Mouse (Mus musculus) gastrocnemius, adult 18-20 months (tissue): ENCODE data around the gene Gprc5a. TPM values are rescaled to one million over a fixed set of nuclear protein-coding genes. Genes with fewer than 3 reads are reported as not detected.

Experiments used
- DNase-seq: peaks from one replicate; pipeline ENCODE4 v3.0.0; 2021; ENCODE audit warnings: low spot score
- long read RNA-seq, 2 experiments: library from polyadenylated mRNA; stranded (forward); transcript quantifications; one replicate each; pipeline ENCODE4 v2.0.0; 2021
- total RNA-seq, 2 experiments: library from RNA; stranded (reverse); gene quantifications; 2 replicates each; pipeline ENCODE4 v1.2.3; 2021

Gprc5a gene
- 1 to 10 TPM in 1 of 2 experiments, under 1 TPM in 1; 0.96 to 1.6 TPM for total RNA-seq
- long read RNA-seq, experiment 1, result 0 reads
- long read RNA-seq, experiment 2, result 0 reads

DNA sequence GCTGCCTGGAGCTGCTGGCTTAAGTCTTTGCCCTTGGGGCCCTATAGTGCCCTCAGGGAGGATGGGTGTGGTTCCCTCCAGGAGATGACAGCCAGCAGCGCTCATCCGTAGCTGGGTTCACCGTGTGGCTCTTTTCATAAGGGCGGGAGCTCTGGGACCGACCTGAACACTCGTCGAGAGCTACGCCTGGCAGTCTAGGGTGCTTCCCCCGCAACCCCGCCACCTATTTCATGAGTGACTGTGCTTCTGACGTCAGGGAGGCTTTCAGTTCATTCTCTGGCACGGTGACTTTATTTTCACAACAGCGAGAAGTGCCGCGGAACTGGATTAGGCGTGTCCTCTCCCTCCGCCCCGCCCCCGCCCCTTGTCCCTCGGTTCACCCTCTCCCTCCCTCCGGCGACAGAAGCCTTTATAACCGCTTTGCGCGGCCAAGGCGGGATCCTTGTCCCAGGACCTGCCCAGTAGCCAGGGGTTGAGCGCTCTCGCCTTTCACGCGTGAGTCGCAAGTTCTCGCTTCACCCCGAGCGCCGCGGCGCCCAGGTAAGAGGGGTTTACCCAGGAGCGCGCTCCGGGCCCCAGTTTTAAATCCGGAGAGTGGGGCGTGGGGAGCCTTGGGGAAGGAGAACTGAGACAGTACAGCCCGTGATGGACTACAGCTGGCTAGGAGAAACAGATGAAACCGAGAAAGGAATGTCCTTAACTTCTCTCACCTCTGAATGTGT lies at the start of gene Gprc5a:
TSS of gene Gprc5a (plus strand) at position 416 of the 722 bp plus-strand sequence.
- DNase-seq, result peak; percentile 42

DNA sequence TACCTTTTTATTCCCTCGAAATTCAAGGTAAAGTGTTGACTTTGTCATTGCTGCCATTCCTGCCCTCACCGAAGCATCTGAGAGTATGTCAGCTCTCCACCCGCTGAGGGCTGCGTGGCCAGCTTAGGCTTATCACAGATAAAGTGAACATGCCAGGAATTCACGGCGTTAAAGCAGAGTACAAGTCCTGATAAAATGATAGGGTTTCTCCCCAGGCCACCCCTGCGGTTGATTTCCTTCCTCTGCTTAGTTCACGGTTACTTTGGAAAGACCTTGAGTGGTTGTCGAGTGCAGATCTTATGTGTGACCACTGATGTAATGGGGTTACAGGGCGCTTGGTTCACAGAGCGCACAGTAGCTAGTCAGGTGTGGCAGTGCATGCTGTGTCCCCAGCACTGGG lies 48.2 kb upstream of the Gprc5a start:
- no peak for DNase-seq

DNA sequence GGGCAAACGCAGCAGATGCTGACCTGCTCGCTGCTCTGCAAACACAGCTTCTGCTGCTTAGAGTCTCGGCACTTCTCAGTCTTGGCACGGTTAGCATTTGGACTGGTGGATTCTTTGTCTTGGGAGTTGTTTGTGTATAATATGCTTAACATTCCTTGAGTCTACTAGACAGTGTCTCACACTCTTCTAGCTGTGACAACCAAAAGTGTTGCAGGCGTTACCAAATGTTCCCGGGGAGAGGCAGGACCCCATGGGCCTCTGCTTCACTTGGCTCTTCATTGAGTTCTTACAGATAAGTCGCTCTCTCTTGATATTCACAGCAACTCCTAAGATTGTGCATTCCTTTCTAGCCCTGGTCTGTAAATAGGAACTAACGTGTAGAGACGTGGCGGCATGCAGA lies 45.9 kb upstream of the Gprc5a start:
- DNase-seq, result no peak

DNA sequence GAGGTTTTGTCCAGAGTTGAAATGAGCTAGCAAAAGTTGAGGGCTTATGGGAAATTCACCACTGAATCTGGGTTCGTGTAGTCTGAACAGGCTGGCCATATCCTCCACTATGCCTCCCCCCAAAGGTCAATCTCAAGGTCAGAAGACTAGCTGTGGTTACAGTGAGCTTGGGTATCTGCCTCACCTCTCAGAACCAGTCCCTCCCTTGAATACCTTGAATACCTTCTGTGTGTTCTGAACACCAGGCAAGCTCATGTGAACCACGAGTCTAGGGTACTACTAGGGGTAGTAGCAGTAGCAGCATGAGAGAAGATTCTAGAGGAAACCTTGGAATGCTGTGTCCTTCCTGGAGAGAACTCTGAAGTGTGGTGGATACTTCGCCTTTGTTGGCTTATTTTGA lies 43.8 kb upstream of the Gprc5a start:
- no peak for DNase-seq

DNA sequence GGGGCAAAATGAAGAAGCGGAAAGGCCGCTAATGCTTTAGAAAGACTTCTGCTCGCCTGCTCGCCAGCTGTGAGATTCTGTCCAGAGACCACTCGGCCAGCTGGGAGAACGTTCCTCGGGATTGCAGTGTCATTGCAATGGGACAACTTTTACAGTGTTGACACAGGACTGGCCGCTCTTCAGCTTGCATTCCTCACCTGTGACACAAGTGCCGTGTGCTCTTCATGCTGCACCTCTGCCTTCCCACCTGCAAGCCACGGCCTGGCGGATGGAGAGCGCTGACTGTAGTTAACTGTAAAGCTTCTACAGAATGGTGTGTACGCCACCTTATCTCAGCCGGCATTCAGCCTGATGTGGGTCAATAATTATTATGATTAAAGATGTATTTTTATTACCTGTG lies 42.1 kb upstream of the Gprc5a start:
- no peak for DNase-seq

DNA sequence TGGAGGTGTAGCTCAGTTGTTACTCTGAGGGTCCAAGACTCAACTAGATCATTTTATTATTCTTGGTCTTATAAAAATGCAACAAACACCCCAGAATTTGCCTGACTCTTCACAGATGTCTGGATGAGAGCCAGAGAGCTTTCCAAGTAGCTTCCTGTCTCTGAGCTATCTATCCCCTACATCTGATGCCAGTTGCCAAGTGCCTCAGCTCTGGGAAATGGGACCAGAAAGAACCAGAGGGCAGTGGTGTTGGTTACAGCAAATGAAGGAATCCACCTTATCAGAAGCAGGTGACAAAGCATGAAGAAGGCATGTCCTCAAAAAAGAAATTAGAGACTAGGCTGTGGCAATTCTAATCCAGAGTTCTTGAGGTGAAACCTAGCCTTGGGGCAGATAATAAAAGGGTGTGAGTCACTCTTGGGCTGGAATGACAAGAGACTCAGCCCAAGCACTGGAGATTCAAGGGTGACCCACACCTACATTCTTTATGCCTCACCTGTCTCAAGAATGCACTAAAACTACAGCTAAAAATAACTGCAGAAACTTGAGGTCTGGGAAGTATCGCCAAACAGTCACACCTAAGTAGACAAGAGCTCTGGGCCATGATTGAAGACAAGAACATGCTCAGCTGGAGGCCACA lies 40.5 kb upstream of the Gprc5a start:
- no peak for DNase-seq

DNA sequence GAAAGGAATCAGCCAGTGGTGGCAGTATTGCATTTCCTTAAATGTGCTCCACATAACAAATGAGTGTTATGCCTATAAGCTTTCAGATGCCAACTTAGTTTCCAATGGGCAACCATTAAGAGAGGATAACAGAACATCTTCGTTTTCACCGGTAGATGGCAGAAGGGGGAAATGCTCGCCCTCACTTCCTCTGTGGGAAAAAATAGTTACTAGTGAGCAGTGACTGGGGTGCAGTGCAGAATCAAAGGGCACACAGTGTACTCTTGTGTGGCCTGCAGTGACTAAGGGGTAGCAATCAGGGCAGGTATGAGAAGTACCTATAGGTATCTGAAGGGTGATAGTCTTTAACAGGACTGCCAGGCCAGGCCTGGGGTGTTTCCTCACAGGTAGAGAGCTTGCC lies 39.2 kb upstream of the Gprc5a start:
- DNase-seq, result peak; percentile 10

DNA sequence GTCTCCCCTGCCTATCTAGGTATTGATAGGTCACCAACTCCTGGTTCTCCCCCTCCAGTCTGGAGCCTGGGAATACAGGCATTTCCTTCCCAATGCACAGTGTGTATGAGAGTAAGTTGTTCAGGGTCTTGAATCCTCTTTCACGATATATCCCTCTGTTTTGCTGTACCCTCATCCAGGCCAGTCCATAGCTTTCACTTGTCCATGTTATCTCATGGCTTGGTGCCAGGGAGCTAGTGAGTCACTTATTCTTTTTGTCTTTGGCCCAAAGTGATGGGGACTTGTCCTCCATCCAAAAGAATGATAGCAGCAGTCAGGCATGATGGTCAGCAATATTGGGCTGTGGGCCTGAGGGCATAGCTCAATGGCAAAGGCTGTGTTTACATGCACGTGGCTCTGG lies 38.7 kb upstream of the Gprc5a start:
- DNase-seq, result no peak

DNA sequence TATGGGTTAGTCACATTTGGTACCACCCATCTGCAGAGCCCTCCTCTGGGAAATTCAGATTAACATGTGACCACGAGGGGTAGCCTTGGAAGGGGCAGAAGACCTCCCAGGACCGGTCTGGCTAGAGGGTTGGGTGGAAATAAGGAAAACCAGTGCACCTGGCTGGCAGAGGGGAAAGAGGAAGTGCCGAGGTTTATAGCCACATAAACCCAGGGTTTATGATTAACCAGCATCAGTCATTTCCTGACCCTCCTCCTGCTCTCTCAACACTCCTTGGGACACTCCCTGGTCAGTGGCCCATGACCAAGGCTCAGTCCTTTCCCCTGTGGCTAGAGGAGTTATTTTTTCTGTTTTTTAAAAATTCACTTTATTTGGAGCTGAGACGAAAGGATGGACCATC lies 36.2 kb upstream of the Gprc5a start:
- DNase-seq, result no peak

DNA sequence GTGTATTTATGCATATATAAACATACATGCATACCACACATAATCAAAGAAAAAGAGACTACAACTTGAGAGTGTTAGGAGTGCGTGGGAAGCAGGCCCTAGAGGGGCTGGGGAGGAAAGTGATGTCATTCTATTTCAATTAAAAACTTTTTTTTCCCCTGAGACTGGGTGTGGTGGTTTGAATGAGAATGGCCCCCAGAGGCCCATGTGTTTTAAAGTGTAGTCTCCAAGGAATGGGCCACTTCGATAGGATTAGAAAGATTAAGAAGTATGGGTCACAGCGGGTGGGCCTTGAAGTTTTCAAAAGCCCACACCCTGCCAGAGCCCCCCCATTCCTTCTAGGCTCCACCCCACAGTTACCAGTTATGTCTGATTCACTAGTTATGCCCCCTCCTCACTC lies 26.8 kb upstream of the Gprc5a start:
- DNase-seq, result no peak

DNA sequence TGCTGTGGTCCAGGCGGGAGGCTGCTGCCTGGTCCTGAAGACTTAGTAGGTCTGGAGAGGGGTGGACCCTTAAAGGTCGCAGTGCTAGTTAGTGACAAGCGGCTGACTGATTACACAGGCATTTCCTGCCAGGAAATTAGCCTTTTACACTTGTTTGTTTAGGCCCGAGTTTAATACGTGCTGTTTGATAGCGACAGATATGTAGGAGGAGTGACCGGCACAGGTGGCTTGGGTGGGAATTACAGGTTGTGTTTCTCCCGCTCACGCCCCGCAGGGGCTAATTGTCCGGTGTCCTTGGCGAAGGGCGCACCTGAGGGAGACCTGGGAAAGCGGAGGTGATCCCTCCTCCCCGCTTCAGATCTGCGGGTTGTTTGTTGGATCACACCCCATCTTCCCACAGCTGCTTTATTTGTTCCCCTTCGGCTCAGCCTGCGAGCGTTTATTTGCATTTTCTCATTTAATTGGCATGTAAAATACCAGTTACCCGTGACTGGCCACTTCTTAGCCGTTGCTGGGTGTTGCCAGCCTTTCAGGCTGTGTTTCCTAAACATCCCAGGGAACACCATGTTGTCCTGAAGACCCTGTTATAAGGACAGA lies 25.1 kb upstream of the Gprc5a start:
- no peak for DNase-seq

DNA sequence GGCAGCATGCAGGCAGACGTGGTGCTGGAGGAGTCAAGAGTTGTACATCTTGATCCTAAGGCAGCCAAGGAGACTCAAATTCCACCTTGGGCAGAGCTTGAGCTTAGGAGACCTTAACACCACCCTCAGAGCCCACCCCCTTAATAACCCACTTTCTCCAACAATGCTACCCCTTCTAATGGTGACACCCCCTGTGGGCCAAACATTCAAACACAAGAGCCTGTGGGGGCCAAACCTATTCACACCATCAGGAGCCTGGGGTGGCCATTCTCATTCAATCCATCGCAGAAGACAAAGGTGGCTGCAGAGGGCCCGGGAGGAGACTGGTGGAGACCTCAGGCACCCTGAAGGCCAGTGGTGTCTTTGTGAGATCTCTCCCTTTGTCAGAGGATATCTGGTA lies 23.5 kb upstream of the Gprc5a start:
- no peak for DNase-seq

DNA sequence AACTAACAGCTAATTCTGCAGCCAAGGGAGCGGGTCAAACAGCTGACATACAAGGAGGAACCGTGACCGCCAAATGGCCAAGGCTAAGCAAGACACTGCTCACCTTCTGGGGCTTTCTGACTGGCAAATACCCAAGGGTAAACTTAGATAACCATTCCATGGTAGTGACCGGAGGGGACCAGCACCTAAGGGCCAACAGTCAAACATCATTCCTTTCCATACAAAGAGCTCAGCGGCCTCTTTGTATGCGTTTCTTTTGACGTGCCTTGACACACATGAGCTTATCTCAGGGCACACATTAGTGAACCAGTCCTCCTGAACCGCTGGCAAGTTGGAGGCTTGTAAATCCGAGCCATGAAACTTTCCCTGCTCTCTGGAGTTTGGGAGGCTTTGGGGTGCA lies 18.2 kb upstream of the Gprc5a start:
- DNase-seq, result no peak

DNA sequence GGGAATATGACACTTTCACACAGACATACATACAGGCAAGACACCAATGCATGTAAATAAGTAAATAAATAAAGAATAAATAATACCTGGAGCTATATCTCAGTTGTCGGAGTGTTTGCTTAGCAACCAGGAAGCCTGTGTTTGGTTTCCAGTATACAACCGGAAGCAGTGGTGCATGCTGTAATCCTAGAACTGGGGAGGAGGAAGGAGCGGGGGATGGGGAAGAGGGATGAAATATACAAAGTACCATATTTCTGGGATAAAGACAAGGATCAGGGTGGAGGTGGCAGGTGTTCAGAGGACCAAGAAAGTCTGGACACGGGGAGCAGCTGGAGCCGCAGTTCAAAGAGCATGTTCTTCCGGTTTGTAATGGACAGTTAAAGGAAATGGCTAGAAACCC lies 16.9 kb upstream of the Gprc5a start:
- no peak for DNase-seq

DNA sequence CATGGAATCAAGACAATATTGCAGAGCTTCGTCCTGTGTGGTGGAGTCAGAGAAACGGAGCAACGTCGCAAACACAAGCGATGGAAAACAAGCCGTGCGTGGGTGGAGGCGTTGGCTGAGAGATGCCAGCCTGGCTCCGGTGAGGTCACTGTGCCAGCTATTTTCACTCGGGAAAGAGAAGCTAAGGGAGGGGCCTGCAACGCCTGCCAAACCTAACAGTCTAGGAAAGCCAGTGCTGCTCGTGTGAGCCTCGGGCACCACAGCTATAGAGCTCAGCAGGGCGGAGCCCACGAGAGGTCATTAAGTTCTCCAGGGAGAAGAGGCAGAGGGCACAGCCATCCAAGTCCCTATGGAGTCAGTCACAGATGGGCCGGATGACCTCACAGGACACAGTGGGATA lies 16.5 kb upstream of the Gprc5a start:
- no peak for DNase-seq

DNA sequence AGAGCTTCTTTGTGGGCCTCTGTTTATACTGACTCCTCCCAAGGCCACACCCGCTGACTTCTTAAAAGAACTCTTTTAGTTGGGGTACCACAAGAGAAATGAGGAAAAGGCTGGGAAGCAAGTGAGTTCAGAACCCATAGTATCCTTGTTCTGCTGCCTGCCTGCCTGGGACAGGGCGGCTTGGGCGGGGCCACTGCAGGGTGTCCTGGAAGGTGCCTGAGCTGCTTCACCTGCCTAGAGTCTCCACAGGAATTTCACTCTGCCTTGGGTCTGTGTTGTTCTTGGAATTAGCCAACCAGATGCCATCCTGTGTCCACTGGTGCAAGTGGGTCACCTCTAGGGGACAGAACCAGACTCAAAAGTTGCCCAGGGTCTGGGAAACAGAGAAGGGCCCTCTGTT lies 11.7 kb upstream of the Gprc5a start:
- DNase-seq, result no peak

DNA sequence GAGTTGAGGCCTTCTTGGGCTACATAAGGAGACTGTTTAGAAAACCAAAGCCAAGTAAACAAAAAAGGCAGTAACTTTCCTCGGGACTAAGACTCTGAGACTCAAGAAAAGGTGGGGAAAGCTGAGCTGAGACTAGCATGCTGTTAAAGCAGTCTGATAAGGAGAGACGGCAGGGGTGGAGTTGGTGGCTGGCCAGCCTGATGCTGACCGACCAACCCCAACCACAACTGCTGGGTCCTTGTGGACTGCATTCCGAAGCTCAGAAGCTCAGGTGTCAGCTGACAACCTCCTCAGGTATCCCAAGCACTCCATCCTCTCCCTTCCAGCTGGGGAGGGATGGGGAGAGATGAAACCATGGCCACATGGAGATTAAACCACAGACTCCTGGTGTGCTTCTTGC lies 9.6 kb upstream of the Gprc5a start:
- DNase-seq, result no peak

DNA sequence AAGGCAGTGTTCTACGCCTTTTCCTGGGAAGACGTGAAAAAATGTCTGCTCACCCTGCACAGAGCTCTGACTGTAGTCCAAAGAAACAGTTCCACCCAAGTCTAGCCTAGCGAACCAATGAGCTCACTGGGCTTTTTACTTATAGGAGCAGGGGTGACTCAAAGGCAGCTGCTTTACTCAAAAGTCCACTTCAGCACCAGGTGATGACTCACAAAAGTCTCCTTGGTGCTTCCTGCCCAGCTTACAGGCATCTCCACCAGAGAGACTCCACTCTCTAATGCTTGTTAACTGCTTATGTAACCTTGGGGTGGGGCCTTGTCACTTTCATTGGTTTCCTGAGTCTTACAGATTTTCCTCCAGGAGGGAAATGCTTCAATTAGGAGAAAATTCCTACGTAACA lies 4.7 kb upstream of the Gprc5a start:
- DNase-seq, result no peak

DNA sequence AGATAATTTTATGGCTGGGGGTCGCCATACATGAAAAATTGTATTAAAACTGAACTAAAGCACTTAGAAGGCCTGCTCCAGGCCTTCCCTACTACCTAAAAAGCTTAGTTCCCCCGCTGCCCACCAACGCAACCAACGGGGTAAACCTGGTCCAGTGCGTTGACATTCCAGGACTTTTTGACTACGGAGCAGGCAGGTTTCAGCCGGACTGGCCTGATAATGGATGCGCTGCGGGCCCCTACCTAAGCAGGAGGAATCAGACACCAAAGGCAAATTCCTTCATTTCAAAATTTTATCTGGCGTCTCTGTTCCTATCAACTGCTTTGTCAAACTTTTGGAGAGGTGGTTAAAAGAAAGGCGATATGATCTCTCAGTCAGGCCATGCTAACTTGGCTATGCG lies 830 bp upstream of the Gprc5a start:
- DNase-seq, result no peak

DNA sequence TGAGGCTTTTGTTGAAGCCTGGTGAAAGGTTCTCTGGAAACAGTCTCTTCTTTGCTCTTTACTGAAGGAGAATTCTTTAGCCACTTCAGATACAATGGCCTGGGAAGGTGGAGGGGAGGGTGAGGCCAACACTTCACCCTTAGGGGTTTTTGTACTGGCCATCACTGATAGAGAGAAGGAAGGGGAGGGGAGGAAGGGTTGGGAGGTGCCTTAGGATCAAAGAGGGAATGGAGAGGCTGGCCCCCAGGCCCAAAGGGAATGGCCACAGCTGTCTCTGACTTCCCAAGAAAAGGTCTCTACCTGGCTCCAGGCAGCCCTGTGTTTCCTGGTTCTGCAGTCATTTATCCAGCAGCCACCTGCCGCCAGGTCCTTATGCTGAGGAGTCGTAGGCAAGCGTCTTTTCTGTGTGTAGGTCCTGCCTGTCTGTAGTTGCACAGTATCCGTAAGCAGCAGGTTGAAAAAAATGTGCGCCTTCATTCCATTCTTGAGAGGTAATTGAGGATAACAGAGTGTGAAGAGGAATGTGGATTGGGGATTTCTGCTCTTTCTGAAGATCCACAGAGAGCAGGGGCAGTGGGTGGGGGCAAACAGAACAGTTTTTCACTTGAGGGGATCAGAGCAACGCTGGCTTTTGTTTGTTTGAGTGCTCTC lies 1.5 kb downstream of the Gprc5a start:
- no peak for DNase-seq

DNA sequence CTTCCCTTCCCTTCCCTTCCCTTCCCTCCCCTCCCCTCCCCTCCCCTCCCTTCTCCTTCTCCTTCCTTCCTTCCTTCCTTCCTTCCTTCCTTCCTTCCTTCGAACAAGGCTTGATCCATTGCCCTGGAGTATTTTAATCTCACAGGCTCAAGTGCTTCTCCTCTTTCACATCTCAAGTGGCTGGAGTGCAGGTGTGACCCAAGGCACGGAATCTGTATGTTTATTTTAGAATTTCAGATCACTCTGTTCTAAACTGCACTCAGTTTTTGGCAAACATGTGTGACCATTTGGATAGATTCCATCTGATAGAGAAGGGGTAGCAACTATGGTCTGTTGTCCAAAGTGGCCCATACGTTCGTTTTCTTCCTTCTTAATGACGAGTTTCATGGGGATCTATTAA lies 2.8 kb downstream of the Gprc5a start:
- no peak for DNase-seq

DNA sequence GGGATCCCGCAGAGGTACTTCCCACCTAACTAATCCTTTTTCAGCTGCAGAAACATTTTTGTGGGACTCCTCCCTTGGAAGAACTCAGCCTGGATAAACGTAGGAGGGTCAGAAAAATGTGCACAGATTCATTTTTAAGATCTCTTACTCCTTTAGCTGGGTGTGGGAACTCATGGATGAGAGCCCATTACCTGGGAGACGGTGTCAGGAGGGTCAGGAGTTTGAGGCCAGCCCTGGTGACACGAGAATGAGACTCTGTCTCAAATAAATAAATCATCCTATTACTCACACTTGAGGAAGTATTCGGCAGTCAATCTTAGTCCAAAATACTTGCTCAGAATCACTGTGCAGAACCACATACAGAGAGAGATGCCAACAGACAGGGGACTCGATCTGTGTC lies 4.4 kb downstream of the Gprc5a start:
- DNase-seq, result no peak

DNA sequence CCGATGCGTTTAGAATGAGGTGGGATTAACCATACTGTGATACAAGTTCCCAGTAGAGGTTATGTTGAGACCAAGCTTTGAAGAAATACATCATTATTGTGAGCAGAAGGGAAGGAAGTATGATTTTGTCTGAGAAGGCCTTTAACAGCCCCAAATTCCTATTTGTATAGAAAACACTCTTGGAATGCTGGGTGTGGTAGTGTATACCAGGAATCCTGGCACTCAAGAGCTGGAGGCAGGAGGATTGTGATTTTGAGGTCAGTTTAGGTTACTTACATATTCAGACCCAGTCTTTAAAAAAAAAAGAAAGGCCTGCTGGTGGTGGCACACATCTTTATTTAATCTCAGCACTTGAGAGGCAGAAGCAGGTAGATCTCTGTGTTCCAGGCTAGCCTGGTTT lies 4.9 kb downstream of the Gprc5a start:
- DNase-seq, result no peak
